Mouse (Mus musculus) heart, postnatal 10 days (tissue): Measurements from ENCODE around the gene Muc13. TPM values are rescaled to one million over a fixed set of nuclear protein-coding genes. Genes with fewer than 3 reads are reported as not detected.

Source experiments
- DNase-seq, 2 experiments: peaks; one replicate each; pipeline ENCODE4 v3.0.0; 2021
- intact Hi-C: fragments of 180-260 bp; cut with DNase I; formaldehyde crosslinking; loops from one replicate; pipeline ENCODE4 v1.15.1; 2025
- total RNA-seq, 2 experiments: library from RNA; stranded (reverse); gene quantifications; 2 replicates each; pipeline ENCODE4 v1.2.3; 2021

Muc13 gene
- total RNA-seq, 2 experiments from 2014 or later = 0.07 TPM; not detected in 1

GRCm38 (mm10) chr16:33858766-33859165, 64.9 kb downstream of the Muc13 start:
- intact Hi-C loops = no loop called here
- DNase-seq = no peak

- no peak for DNase-seq
- intact Hi-C loops = no loop called here
These were observed 65.5 kb downstream of the Muc13 start for GRCm38 (mm10) chr16:33859380-33859779.

DNA sequence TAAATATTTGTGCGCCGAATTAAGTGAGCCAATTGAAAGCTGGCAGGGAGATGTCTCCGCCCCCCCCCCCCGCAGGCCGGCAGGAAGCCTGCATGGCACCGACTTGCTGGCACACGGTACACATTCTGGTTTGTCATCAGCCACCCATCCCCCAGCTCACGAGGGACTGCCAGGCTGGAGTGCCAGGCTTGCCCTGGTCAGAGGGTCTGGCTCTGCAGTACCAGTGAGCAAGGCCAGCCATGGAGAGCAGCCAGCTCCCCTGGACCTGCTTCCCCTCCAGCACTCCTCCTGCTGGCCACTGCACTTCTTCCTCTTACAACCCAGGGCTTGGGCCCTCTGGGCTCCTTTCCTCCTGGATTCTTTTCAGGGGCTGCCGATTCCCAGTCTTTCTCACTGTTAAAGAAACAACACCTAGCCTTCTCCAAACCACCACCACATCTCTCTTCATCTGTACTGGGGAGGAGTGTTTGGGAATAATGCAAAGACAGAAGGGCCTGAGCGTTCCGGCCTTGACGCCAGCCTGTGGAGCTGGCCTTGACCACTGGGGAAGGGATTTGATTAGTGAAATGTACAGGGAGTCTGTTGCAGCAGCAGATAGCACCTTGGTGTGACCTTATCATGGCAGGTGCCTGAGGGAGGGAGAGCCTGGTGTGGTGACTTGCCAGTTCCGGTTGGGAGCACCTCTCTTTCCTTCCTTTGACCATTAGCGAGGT, 66.3 kb downstream of the Muc13 start:
- peak; percentile 91 to 92 for DNase-seq
- intact Hi-C loops = no loop called here

- no peak for DNase-seq
- intact Hi-C loops = no loop called here
These were observed 68.6 kb downstream of the Muc13 start for GRCm38 (mm10) chr16:33862406-33862805.

- no peak for DNase-seq
- intact Hi-C loops = no loop called here
These were observed 69.4 kb downstream of the Muc13 start for GRCm38 (mm10) chr16:33863208-33863751.

Other genes starting within 250 kb of the Muc13 start
- 100 to 1,000 TPM; 234 to 263 TPM for gene Heg1, start 109.7 kb upstream of the Muc13 start, total RNA-seq
- 10 to 100 TPM; 83.0 to 85.0 TPM for gene Itgb5, start 35.6 kb downstream of the Muc13 start, total RNA-seq
- 10 to 100 TPM; 12.0 to 12.1 TPM for gene Umps, start 173.0 kb downstream of the Muc13 start, total RNA-seq